ENCODE assay signal across 18 mouse cellular contexts in genomic region chr1:88348496-88349005, GRCm38 (mm10). TPM values are rescaled to one million over a fixed set of nuclear protein-coding genes. Genes with fewer than 3 reads are reported as not detected.
DNase-seq lines count a peak whose midpoint lies in the region.
"Had no signal": no experiment of that assay in that cellular context is flagged by ENCODE, and none has a peak within 500 bp of the region (broad histone marks: within the 10 kb centered on the region; RNA-seq: fewer than 3 reads in every experiment).

No protein-coding gene starts in this region.

- intact Hi-C loops in heart, postnatal 14 days (cut with DNase I), result no loop called here

- DNase-seq in heart, adult 11 months, result peak; percentile 48
- no peak for DNase-seq in heart, postnatal 14 days
- DNase-seq in cerebellum, adult 11-12 months, result peak; percentile 89
- DNase-seq in cerebellum, adult 9-10 months, result peak; percentile 95
- peak; percentile 61 to 71 for DNase-seq in cerebellum, postnatal 36 days
- DNase-seq in urinary bladder, adult 2 months (ENCODE audit: low spot score), result no peak
- DNase-seq in kidney, postnatal 14 days, result no peak
- DNase-seq: adrenal gland, adult 8-10 months; gastrocnemius, postnatal 14 days; heart, postnatal 36 days; kidney, adult 8-10 months had no signal

RNA-seq across cellular contexts. Expression of gene Spp2, which starts 58.2 kb away (rescaled TPM):
- not detected for total RNA-seq in heart, postnatal 14 days (2021)
- 0.13 TPM in 1 of 2 replicates, not detected in the other for polyA plus RNA-seq in urinary bladder, adult 2 months (2012; rRNA removed)
- total RNA-seq: adrenal gland, adult 8-10 months; CH12.LX; gastrocnemius, adult 18-20 months; gastrocnemius, postnatal 14 days; heart, adult 8-10 months; heart, postnatal 36 days had no signal
- polyA plus RNA-seq: embryonic facial prominence, embryonic 12.5 days; forebrain, embryonic 11.5 days; gonadal fat pad, adult 2 months; hindbrain, embryonic 11.5 days had no signal

Comparison
In these comparisons a context has a peak if more than half of its experiments do, and no peak if none do; other contexts are left out.
1. DNase-seq: peak in heart, adult 11 months (single experiment), cerebellum, adult 11-12 months (single experiment), cerebellum, adult 9-10 months (single experiment) and cerebellum, postnatal 36 days (2 of 2); none in heart, postnatal 14 days (0 of 2), urinary bladder, adult 2 months (single experiment) and kidney, postnatal 14 days (single experiment).